Mouse (Mus musculus) hematopoietic stem cell, adult 5-6 weeks (primary cell): Measurements from ENCODE around the gene Zap70. TPM values are rescaled to one million over a fixed set of nuclear protein-coding genes. Genes with fewer than 3 reads are reported as not detected.
"Not testable (repeated sequence)": the region's sequence is repeated elsewhere in the genome, so short reads cannot be mapped to it uniquely, and the experiment has no call there.

ENCODE experiments used
- ATAC-seq, 2 experiments: fragments of 125-278 bp in 1 of 2; replicated peaks in 1 of 2; 2 replicates each; pipeline ENCODE4 v1.8.0; 2016 to 2017; ENCODE audit warnings: inconsistent platforms in 2 of 2, mild to moderate bottlenecking in 2 of 2, moderate number of reproducible peaks in 2 of 2, low read depth in 1 of 2, moderate TSS enrichment in 1 of 2; ENCODE audit not compliant: low FRiP score in 2 of 2, poor library complexity in 2 of 2, severe bottlenecking in 2 of 2, insufficient read depth in 1 of 2, low TSS enrichment in 1 of 2
- total RNA-seq: library from RNA; stranded (forward); fragments of 172-1452, 232-1000 nt; gene quantifications from 2 replicates; pipeline ENCODE4 v1.2.3, GENCODE M21; 2017

Zap70 gene
- total RNA-seq, 1 experiment from 2014 or later, result 0.40 TPM

DNA sequence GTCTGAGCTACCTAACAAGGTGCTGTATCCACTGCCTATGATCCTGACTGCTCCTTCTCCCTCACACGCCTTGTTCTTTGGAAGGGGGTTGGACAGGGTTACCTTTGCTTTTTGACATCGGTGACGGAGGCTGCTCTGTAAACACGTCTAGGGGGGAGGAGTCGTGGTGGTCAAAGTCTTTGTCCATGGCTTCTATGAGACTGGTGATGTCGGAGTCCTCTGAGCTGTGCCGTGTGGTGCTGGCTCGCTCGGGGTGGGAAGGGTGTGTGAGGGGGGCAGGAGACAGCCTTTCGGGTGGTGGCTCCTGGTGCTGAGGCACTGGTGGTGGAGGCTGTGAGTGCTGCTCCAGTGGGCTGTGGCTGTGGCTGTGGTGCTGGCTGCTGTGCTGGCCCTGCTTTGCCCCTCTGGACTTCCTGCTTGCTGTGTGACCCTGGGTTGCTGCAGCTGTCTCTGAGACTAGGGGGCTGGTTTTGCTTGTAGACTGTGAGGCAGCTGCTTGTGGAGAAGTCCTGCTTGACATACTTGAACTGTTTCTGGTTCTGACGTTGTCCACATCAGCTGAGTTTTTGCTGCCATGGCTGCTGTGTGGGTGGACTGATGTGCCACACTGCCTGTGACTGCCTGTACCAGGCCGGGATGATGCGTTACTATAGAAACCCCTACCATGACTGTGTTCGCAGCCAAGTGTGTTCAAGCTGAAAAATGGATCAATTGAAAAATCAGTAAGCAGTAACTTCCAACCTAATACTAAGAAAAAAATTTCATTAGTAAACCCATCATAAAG lies 46.4 kb downstream of the Zap70 start:
- ATAC-seq, result no peak

DNA sequence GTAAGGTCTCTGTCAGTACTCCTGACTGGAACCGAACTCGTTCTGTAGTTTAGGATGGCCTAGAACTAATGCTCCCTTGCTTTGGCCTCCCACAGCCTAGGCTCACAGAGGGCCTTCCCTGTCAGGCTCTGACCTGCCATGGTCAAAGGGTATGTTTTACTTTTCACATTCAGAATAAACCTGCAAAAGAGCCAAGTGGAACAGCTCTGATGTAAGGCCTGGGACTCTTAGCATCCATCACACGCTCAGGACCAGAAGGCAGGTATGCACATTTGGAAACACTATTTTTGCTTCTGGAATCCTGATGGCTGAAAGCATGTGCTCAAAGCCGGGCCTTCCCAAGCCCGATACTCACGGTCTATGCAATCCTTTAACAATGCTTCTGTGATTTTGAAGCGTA lies 50.2 kb downstream of the Zap70 start:
- no peak for ATAC-seq

DNA sequence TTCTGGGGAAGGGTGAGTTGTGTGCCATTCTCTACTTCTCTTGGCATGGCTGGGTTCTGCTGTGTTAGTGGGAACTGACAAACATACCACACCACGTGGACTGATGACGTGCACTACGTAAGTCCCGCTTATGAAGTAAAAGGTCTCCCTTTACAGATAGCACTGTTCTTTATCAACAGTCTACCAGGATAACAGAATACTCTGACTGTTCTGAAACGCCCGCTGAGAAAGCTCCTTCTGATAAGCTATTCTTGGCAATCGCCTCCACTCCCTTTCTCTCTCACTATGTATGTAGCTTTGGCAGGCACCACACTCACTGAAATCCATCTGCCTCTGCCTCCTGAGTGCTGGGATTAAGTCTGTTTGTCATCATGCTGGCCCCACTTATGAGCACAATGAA lies 51.8 kb downstream of the Zap70 start:
- ATAC-seq, result no peak

DNA sequence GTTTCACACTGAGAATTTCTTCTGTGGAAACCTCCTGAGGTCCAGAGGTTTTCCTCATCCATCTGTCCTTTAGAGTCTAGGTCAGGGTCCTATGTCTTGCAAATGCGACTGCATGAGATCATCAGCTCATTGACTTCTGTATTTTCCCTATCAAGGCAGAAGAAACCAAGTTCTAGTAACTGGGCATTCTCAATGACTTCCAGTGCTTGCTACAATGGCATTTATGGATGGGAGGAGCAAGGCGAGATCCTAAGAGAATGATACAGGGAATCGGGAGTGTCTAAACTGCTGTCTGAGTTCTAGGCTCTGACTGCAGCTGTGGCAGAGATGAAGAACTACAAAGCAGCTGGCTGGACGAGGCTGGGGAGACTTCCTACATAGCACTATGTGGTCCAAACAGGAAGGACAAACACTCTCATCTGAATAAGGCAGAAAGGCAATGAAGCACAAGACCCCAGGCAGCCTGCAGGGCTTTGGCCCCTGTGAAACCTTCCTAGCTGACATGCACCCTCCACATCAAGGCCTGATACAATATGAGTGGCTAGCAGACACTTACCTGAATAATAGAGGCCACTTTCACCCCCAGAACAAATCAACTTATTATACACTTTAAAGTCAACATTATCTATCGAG lies 52.8 kb downstream of the Zap70 start:
- no peak for ATAC-seq

DNA sequence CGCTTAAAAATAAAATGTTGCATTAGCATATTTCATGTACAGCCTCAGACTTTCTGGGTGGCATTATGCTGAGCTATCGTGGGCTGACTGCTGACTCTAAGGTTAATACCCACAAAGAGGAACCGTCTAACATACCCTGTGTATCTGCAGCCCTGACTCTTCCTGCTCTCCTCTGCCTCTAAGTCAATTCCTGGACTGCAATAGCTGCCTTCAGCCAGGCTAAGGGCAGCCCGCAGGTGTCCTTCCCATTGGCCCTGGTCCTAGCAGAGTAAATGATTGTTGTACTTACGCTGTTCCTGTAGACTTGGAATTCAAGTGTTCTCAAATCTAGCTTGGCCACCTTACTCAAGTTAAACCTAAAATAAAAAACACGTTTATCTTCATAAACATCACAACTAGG lies 53.6 kb downstream of the Zap70 start:
- ATAC-seq, result no peak

DNA sequence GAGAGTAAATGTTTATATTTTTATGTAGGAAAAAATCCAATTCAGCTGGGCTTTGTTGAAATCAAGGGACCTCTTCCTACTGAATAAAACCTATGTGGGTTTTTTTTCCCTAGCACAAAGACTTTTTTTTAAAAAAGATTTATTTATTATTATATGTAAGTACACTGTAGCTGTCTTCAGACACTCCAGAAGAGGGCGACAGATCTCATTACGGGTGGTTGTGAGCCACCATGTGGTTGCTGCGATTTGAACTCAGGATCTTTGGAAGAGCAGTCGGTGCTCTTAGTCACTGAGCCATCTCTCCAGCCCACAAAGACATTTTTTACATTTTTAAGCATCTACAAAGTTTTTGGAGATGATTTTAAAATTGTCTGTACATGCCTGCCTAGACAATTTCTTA lies 60.3 kb downstream of the Zap70 start:
- ATAC-seq, result not testable (repeated sequence)

DNA sequence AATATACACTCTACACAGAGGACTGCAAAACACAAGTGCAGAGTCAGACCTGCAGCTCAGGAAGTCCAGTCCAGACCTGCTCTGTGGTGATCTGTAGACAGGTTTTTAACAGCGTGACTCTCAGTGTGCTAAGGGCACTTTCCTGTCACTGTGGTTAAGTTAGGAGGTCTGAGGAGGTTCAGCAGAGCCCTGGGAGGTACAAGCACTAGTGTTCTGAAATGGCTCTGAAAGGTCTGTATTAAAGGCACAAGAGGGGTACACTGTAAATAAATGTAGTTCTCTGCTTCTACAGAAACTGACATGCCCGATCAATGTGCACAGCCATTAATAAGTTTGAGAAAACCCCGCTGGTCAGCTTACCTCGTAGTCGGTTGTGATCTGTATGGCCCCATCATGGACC lies 62.8 kb downstream of the Zap70 start:
- ATAC-seq, result no peak

DNA sequence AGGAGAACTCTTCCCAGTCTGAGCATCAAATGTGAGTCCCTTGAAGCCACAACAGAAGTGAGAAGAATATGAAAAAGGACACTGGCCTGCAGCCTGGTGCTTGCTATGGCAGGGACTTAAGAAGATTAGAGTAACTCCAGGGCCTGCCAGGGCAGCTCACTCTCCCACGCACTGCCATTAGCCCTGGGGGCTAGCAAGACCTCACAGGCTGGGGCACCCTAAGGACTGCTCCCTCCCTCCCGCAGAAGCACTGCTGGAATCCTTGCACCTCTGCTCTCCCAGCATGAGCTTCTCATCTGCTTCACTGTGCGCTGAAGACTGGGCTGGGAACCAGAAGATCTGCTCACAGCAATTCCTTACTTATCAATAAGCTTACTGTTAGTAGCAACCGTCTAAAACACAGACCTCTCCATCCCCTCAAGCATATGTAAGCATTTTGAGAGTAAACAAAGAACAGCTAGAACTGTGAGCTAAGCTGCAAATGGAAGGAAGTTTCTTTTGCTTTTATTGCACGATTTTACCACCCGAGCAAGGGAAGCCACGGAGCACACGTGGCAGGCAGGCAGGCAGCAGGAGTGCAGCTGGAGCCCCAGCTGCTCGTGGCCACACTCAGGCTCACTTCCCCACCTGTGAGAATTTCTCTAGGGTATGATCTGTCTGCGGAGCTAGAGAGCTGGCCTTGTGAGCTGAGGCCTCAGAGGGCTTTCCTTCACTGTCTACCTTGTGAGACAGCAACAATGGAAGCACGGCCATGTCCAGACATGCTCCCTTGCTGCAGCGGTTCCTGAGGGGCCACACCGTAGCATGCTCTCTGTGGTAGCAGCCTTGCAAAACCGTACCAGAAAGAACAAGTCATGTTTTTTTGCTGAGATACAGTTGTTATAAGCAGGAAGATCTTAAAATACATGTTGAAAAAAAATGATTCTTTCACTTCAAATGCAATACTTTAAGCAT lies 69.6 kb downstream of the Zap70 start:
- ATAC-seq, result 0 out of 4 replicates have a peak, but pooled peaks of 1 of the 2 experiments have one; percentile 24

Other genes starting within 250 kb of the Zap70 start
- 9.4 and 14.3 TPM in 2 replicates for gene Cnnm3, start 249.9 kb upstream of the Zap70 start, total RNA-seq
- gene Ankrd23, start 224.9 kb upstream of the Zap70 start, total RNA-seq, result 8.9 and 12.8 TPM in 2 replicates
- gene Gm42417, start 222.4 kb upstream of the Zap70 start, total RNA-seq, result 2.7 and 4.4 TPM in 2 replicates
- gene Ankrd39, start 214.4 kb upstream of the Zap70 start, total RNA-seq, result 4.7 and 9.0 TPM in 2 replicates
- gene Sema4c, start 203.4 kb upstream of the Zap70 start, total RNA-seq, result 1.9 and 3.7 TPM in 2 replicates
- gene Fam178b, start 78.6 kb upstream of the Zap70 start, total RNA-seq, result not detected in 2 replicates
- 317 and 437 TPM in 2 replicates for gene Cox5b, start 70.3 kb upstream of the Zap70 start, total RNA-seq
- gene 4933424G06Rik, start 51.6 kb upstream of the Zap70 start, total RNA-seq, result not detected in 2 replicates
- gene Actr1b, start 47.4 kb upstream of the Zap70 start, total RNA-seq, result 45.0 and 61.4 TPM in 2 replicates
- gene Tmem131, start 181.9 kb downstream of the Zap70 start, total RNA-seq, result 18.3 and 19.0 TPM in 2 replicates